Mouse (Mus musculus) midbrain, embryonic 16.5 days (tissue): ENCODE data around the gene Col4a4. TPM values are rescaled to one million over a fixed set of nuclear protein-coding genes. Genes with fewer than 3 reads are reported as not detected.
A peak's percentile ranks its signal among the peaks of the same experiment; 100 is the strongest.

ENCODE experiments used
- ATAC-seq: fragments of 200-750 bp; cut with Nextera tagmentation; 2 replicates; pipeline ENCODE4 v1.8.0; 2017; ENCODE audit warnings: moderate TSS enrichment
- H3K27ac ChIP-seq: fragments of 300-500 bp; sonication (generic); 2 replicates; pipeline ENCODE4 v1.5.1; 2014; ENCODE audit warnings: mild to moderate bottlenecking, low read length, mixed read lengths
- H3K27me3 ChIP-seq: fragments of 300-500 bp; sonication (generic); 2 replicates; pipeline ENCODE4 v1.6.1; 2014; ENCODE audit warnings: low read depth, low read length, mixed read lengths; ENCODE audit not compliant: control insufficient read depth, insufficient read depth
- H3K36me3 ChIP-seq: fragments of 300-500 bp; sonication (generic); 2 replicates; pipeline ENCODE4 v1.6.1; 2014; ENCODE audit warnings: mild to moderate bottlenecking, low read length, moderate library complexity, mixed read lengths; ENCODE audit not compliant: control insufficient read depth, insufficient read depth
- H3K4me1 ChIP-seq: fragments of 300-500 bp; sonication (generic); 2 replicates; pipeline ENCODE4 v1.6.1; 2014; ENCODE audit warnings: mild to moderate bottlenecking, low read length, mixed read lengths; ENCODE audit not compliant: control insufficient read depth, insufficient read depth
- H3K4me2 ChIP-seq: fragments of 300-500 bp; sonication (generic); 2 replicates; pipeline ENCODE4 v1.6.1; 2014; ENCODE audit warnings: mild to moderate bottlenecking, low read length, mixed read lengths
- H3K4me3 ChIP-seq: fragments of 300-500 bp; sonication (generic); 2 replicates; pipeline ENCODE4 v1.5.1; 2014; ENCODE audit warnings: low read depth, mild to moderate bottlenecking, low read length, moderate library complexity, mixed read lengths
- H3K9ac ChIP-seq: fragments of 300-500 bp; sonication (generic); 2 replicates; pipeline ENCODE4 v1.6.1; 2014; ENCODE audit warnings: low read depth, low read length, mixed read lengths
- H3K9me3 ChIP-seq: fragments of 300-500 bp; sonication (generic); replicated peaks from 2 replicates; pipeline ENCODE4 v1.6.1; 2014; ENCODE audit warnings: mild to moderate bottlenecking, low read length, mixed read lengths; ENCODE audit not compliant: control insufficient read depth, poor library complexity, severe bottlenecking
- WGBS: fragments of 180-500 bp; shearing (Covaris S2); extraction: QIAGEN DNeasy Blood & Tissue Kit; methylation state at CpG from one replicate; pipeline ENCODE4 v1.1.7; 2014; 5-methylcytosine and 5-hydroxymethylcytosine counted together
- polyA plus RNA-seq: library from polyadenylated mRNA; unstranded; fragments of >200 nt; fragmentation: Nextera tagmentation; extraction: Ambion mirVana; gene quantifications from 2 replicates; pipeline ENCODE4 v1.2.1, GENCODE M21; 2015

The Col4a4 gene
- polyA plus RNA-seq, 1 experiment from 2014 or later, result 0.25 TPM

- no peak for ATAC-seq
- Histone ChIP-seq H3K9ac (no peak overlapping the region), H3K27ac (no peak overlapping the region), H3K9me3 (no peaks in the 10 kb centered on the region), H3K4me2 (no peak overlapping the region), H3K27me3 (no peaks in the 10 kb centered on the region), H3K4me1 (peaks cover 6% of the 10 kb centered on the region), H3K4me3 (no peak overlapping the region), H3K36me3 (no peaks in the 10 kb centered on the region)
Measured at GRCm38 (mm10) chr1:82473467-82473866, 113.2 kb downstream of the Col4a4 start.

- 96% methylated on average over 10 of the region's 10 CpGs for WGBS
- Histone ChIP-seq H3K4me2 (no peak overlapping the region), H3K9ac (no peak overlapping the region), H3K9me3 (no peaks in the 10 kb centered on the region), H3K4me1 (no peaks in the 10 kb centered on the region), H3K4me3 (no peak overlapping the region), H3K27me3 (no peaks in the 10 kb centered on the region), H3K27ac (no peak overlapping the region), H3K36me3 (no peaks in the 10 kb centered on the region)
- ATAC-seq, result no peak
Measured at GRCm38 (mm10) chr1:82470516-82471225, 116.0 kb downstream of the Col4a4 start.

GRCm38 (mm10) chr1:82468872-82469271 lies 117.8 kb downstream of the Col4a4 start:
- Histone ChIP-seq H3K27me3 (no peaks in the 10 kb centered on the region), H3K4me2 (no peak overlapping the region), H3K27ac (no peak overlapping the region), H3K9me3 (no peaks in the 10 kb centered on the region), H3K4me3 (no peak overlapping the region), H3K36me3 (no peaks in the 10 kb centered on the region), H3K4me1 (no peaks in the 10 kb centered on the region), H3K9ac (no peak overlapping the region)
- no peak for ATAC-seq
- WGBS, result 82% methylated on average over 6 of the region's 6 CpGs

- ATAC-seq, result no peak
- 33% methylated on average over 6 of the region's 6 CpGs for WGBS
- Histone ChIP-seq H3K9ac (no peak overlapping the region), H3K9me3 (no peaks in the 10 kb centered on the region), H3K4me2 (no peak overlapping the region), H3K4me1 (no peaks in the 10 kb centered on the region), H3K27me3 (no peaks in the 10 kb centered on the region), H3K27ac (no peak overlapping the region), H3K36me3 (no peaks in the 10 kb centered on the region), H3K4me3 (no peak overlapping the region)
Measured at GRCm38 (mm10) chr1:82465321-82465853, 121.3 kb downstream of the Col4a4 start.

GRCm38 (mm10) chr1:82461041-82461440 lies 125.6 kb downstream of the Col4a4 start:
- WGBS, result 85% methylated on average over 4 of the region's 4 CpGs
- Histone ChIP-seq H3K36me3 (no peaks in the 10 kb centered on the region), H3K4me2 (no peak overlapping the region), H3K27ac (no peak overlapping the region), H3K9ac (no peak overlapping the region), H3K9me3 (no peaks in the 10 kb centered on the region), H3K4me1 (no peaks in the 10 kb centered on the region), H3K27me3 (no peaks in the 10 kb centered on the region), H3K4me3 (no peak overlapping the region)
- ATAC-seq, result no peak

GRCm38 (mm10) chr1:82459926-82460325 lies 126.7 kb downstream of the Col4a4 start:
- no peak overlapping the region for H3K4me2 ChIP-seq
- H3K27me3 ChIP-seq, result no peaks in the 10 kb centered on the region

GRCm38 (mm10) chr1:82459350-82459749 lies 127.3 kb downstream of the Col4a4 start:
- 81% methylated on average over 4 of the region's 4 CpGs for WGBS
- Histone ChIP-seq H3K27me3 (no peaks in the 10 kb centered on the region), H3K4me3 (no peak overlapping the region), H3K4me1 (no peaks in the 10 kb centered on the region), H3K4me2 (no peak overlapping the region), H3K9me3 (no peaks in the 10 kb centered on the region), H3K27ac (no peak overlapping the region), H3K9ac (no peak overlapping the region), H3K36me3 (no peaks in the 10 kb centered on the region)
- ATAC-seq, result no peak

More at GRCm38 (mm10) chr1:82459926-82460325, 126.7 kb downstream of the Col4a4 start:
- H3K9ac ChIP-seq, result no peak overlapping the region
- H3K27ac ChIP-seq, result no peak overlapping the region
- 84% methylated on average over 2 of the region's 2 CpGs for WGBS
- H3K36me3 ChIP-seq, result no peaks in the 10 kb centered on the region
- no peak for ATAC-seq
- no peaks in the 10 kb centered on the region for H3K4me1 ChIP-seq
- no peak overlapping the region for H3K4me3 ChIP-seq
- no peaks in the 10 kb centered on the region for H3K9me3 ChIP-seq

- Histone ChIP-seq H3K27ac (no peak overlapping the region), H3K36me3 (no peaks in the 10 kb centered on the region), H3K4me2 (no peak overlapping the region), H3K9ac (no peak overlapping the region), H3K4me1 (peaks cover 2% of the 10 kb centered on the region; the same call in 1 of the 2 replicates), H3K4me3 (no peak overlapping the region), H3K9me3 (no peaks in the 10 kb centered on the region), H3K27me3 (no peaks in the 10 kb centered on the region)
- no peak for ATAC-seq
- WGBS, result 89% methylated on average over 3 of the region's 3 CpGs
Measured at GRCm38 (mm10) chr1:82454031-82454430, 132.6 kb downstream of the Col4a4 start.

GRCm38 (mm10) chr1:82451927-82452651 lies 134.6 kb downstream of the Col4a4 start:
- Histone ChIP-seq H3K9me3 (no peaks in the 10 kb centered on the region), H3K27ac (peak overlapping the region; percentile 69), H3K4me2 (no peak overlapping the region), H3K4me3 (no peak overlapping the region), H3K4me1 (peaks cover 2% of the 10 kb centered on the region; the same call in 1 of the 2 replicates), H3K36me3 (no peaks in the 10 kb centered on the region), H3K9ac (no peak overlapping the region), H3K27me3 (no peaks in the 10 kb centered on the region)
- ATAC-seq, result peak; percentile 80
- whole genome bisulfite sequencing, result 16% methylated on average over 6 of the region's 6 CpGs
